Mouse (Mus musculus): ENCODE measurements around the gene Secisbp2l. TPM values are rescaled to one million over a fixed set of nuclear protein-coding genes. Genes with fewer than 3 reads are reported as not detected.

Gene Secisbp2l
- total RNA-seq, 2 experiments from 2014 or later, result 107 to 116 TPM

DNA sequence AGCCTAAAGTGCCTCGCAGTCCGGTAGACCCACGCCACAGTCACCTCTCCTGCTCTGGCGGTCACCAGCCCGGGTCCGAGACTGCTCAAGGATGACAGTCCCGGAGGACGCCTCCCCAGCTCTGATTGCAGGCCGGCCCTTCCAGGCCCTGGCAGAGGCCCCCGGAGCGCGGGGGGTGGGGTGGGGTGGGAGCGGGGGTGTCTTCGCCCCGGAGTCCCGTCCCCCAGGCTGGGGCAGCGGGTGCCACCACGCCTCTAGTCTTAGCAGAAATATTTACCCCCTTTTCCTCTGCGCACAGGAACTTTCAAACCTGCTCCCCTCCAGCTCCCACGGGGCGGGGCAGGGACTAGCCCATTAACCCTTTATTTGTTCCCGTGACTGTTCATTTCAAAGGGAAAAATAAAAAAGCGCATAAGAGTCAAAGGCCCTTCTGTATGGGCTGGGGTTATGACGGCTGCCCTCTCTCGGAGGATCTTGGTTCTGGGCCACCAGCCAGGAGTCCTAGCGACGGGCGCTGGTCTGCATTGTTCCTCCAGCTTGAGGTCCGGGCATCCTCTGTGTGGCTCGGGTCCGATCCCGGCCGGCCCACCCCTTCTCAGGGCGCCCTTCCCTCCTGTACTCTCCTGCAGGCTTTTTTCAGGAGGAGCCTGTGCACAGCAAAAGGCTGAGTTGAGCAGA, 59.1 kb downstream of the Secisbp2l start:
- peak in 1 of 2 experiments; percentile 36 for DNase-seq (ENCODE audit: extremely low spot score in 1 of 2, low spot score in 1 of 2)

DNA sequence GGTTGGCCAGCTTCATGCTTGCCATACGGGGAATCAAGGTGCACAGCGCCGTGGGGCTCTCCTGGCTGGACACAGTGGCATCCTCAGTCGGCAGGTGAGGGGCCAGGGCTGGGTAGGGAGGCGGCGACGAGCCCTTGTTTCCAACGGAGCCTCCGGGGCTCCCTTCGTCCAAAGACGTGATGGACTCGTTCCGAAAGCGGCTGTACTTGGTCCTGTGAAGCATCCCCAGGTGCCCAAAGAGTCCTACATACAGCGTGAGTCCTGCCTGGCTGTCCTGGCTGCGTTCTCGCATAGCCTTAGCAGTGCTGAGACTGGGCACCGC, 59.6 kb downstream of the Secisbp2l start:
- DNase-seq (ENCODE audit: extremely low spot score in 1 of 2, low spot score in 1 of 2), result no peak

DNA sequence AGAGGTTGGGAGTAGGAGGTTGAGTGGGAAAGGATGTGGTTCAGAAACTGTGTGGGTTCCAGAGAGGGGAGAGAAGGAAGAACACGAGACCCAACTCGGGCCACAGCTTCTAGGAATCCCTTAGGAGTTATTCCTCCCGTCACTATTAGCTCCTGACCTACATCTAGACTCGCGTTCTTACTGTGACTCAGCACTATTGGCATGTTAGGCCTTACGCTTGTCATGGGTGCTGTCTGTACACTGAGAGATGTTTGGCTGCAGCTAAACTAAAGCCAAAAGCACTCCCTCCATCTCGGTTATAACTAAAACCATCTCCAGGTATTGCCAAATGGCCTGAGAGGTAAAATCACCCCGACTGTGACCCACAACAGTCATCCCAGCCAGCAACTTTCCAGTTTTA, 66.1 kb downstream of the Secisbp2l start:
- DNase-seq (ENCODE audit: extremely low spot score in 1 of 2, low spot score in 1 of 2), result no peak

DNA sequence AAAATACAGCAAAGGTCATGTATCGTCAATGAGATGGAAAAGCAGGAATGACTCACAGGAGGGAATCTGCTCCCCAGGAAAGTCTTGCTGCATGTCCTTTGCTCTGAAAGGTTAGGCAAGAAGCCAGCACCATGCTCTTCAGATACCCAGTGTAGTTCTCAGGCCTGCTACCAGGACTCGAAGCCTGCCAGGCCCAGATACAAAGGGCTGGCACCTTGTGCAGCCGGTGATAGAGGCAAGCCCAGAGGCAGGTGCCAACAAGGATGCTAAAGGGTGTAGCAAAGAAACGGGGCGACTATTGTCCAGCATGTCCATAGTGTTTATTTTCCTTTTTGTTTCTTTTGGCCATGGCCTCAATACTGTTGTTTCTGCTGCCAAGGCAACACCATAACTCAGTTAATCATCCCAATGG, 76.2 kb downstream of the Secisbp2l start:
- no peak for DNase-seq (ENCODE audit: extremely low spot score in 1 of 2, low spot score in 1 of 2)

DNA sequence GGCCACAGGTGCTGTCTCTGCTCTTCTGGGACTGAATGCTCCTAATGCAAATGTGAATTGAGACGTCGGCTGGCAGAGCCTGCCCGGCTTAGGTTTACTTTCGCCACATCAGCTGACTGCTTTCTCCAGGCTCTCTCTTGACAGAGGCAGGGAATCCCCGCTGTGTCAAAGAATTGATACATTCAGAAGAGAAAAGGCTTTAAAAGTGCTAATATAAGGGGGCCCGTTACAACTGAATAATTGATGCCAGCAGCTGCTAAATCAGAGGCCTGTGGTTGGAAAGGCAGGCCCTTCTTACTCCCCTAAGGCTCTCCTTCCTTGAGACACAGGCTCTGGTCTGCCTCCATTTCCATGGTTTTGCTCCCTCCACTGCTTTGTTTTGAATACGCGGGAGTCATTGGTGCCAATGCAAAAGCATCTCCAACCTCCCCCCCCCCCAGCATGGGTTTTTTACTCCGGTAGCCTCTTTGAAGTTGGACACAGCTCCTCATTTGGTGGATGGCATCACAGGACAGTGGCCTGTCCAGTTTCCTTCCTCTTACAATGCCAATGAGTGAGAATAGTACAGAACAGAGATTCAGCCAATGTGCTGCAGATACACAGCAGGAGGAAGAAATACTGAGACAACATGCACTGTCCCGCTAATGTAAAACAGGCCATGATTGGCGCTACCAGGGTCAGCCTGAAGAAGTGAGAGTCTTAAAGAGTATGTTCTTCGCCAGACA, 77.6 kb downstream of the Secisbp2l start:
- no peak for DNase-seq (ENCODE audit: extremely low spot score in 1 of 2, low spot score in 1 of 2)

DNA sequence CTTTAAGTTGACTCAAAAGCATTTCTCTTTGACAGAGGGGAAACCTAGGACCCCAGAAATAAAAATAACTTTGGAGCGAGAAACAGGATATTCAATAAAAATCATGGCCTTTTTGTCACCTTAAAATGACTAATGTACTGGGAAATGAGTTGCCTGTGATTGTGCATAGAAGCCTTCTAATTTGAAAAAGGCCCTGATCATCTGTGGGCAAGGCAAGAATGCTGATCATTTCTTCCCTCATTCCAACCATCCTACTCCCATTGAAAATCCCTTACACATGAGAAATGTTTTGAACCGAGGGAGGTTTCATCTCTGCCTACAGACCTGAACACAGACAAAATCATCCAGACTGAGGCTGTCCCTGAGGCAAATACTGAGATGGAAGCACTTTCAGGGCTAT, 79.8 kb downstream of the Secisbp2l start:
- no peak for DNase-seq (ENCODE audit: extremely low spot score in 1 of 2, low spot score in 1 of 2)

DNA sequence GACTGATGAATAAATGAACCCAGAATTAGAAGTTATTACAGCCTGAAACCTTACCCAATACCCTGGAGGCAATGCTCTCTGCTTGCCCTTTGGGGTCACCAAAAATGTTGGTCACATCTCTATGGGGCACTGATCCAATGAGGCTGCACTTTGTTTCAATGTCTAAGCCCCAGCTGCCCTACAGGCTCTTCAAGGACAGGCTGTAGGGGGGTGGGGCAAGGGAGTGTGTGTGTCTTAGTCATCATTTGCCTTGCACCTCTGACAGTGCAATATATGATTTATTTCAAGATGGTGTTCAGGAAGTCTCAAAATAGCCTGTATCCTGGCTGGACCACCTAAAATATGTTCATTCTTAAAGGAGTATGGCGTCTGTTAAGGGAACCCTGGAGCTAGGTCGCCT, 81.1 kb downstream of the Secisbp2l start:
- no peak for DNase-seq (ENCODE audit: extremely low spot score in 1 of 2, low spot score in 1 of 2)

GRCm38 (mm10) chr2:125696219-125696618, 86.5 kb downstream of the Secisbp2l start:
- no peak for DNase-seq (ENCODE audit: extremely low spot score in 1 of 2, low spot score in 1 of 2)

DNA sequence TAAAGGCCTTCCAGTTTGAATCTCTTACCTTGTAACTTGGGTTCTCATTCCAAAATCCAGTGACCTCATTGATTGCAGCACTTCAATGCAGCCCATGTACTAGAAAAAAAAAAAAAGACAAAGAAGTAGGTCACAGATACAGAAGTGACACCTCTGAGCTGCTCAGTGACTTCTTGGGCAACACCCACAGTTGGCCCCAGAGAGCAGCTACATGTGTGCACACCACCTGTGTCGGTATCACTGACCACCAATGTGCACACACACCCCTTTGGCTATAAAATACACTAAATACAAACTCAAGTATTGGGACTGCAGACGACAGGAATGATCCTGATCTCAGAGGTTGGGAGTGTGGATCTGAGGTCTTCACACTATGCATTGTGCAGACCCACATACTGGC, 87.9 kb downstream of the Secisbp2l start:
- DNase-seq (ENCODE audit: extremely low spot score in 1 of 2, low spot score in 1 of 2), result no peak

DNA sequence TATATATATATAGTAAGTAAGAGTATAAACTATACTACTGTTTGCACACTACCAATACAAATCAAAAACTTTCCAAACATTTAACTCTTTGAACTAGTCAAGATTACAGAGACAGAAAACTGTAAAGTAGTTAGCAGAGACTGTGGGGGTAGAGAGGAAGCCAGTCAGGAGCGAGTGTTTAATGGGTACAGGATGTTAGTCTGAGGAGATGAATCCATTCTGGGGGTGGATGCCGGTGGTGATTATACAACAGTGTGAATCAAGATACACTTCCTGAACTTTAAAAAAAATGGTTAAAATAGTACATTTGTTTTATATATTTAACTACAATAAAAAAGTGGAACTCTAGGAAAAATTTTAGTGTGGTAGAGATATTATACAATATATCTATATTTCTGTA, 90.7 kb downstream of the Secisbp2l start:
- no peak for DNase-seq (ENCODE audit: extremely low spot score in 1 of 2, low spot score in 1 of 2)

Other genes with a start within 250 kb of the Secisbp2l start
- 1 to 10 TPM; 2.7 to 3.5 TPM for gene Cep152, start 157.8 kb downstream of the Secisbp2l start, total RNA-seq (2021)
- gene Eid1, start 109.8 kb downstream of the Secisbp2l start, total RNA-seq (2021), result 100 to 1,000 TPM; 268 to 295 TPM
- 1 to 10 TPM; 4.3 to 4.5 TPM for gene Shc4, start 58.7 kb downstream of the Secisbp2l start, total RNA-seq (2021)
- gene Galk2, start 76.2 kb upstream of the Secisbp2l start, total RNA-seq (2021), result 10 to 100 TPM; 27.0 to 28.4 TPM
- 100 to 1,000 TPM; 104 to 118 TPM for gene Cops2, start 76.3 kb upstream of the Secisbp2l start, total RNA-seq (2021)

All from layer of hippocampus, postnatal 25 days (tissue).